ENCODE assay signal across 27 mouse cellular contexts in genomic region chrX:130265707-130266106, GRCm38 (mm10).
A peak's percentile ranks its signal among the peaks of the same experiment; 100 is the strongest.
DNase-seq lines count a peak whose midpoint lies in the region; ATAC-seq and TF ChIP-seq lines count a peak whose summit lies in the region.
"Had no signal": no experiment of that assay in that cellular context is flagged by ENCODE, and none has a peak within 500 bp of the region (broad histone marks: within the 10 kb centered on the region; RNA-seq: fewer than 3 reads in every experiment).

No protein-coding gene starts in this region.

- no peak overlapping the region for H3K9ac ChIP-seq in liver, adult 2 months (ENCODE audit: low read depth, low read length)
- H3K9ac ChIP-seq in liver, postnatal 0 days (replicated peaks) = no peak overlapping the region
- H3K9ac ChIP-seq: heart, embryonic 13.5 days; hindbrain, embryonic 14.5 days; limb, embryonic 15.5 days; liver, embryonic 14.5 days; lung, embryonic 14.5 days had no signal

- H3K36me3 ChIP-seq in liver, adult 2 months (ENCODE audit: control insufficient read depth, insufficient read depth, low read length) = no peaks in the 10 kb centered on the region
- H3K36me3 ChIP-seq in liver, postnatal 0 days (replicated peaks; ENCODE audit: insufficient read depth, low read length) = no peaks in the 10 kb centered on the region
- H3K36me3 ChIP-seq: G1E; heart, embryonic 13.5 days; limb, embryonic 10.5 days; limb, embryonic 15.5 days had no signal

- H3K79me2 ChIP-seq in liver, adult 2 months (ENCODE audit: control insufficient read depth, insufficient read depth, low read length) = no peaks in the 10 kb centered on the region

- H3K9me3 ChIP-seq in liver, postnatal 0 days (ENCODE audit: low read length) = no peaks in the 10 kb centered on the region
- H3K9me3 ChIP-seq: G1E; heart, embryonic 13.5 days; limb, embryonic 10.5 days; limb, embryonic 15.5 days had no signal

- TF ChIP-seq POLR2A in liver, adult 2 months (IDR thresholded peaks at IDR 0.05; ENCODE audit: extremely low read depth, insufficient read depth, low read length) = no peak

- 0 out of 2 replicates have a peak, but pooled peaks have one; percentile 36 for ATAC-seq in cerebellum, adult (ENCODE audit: insufficient number of reproducible peaks, low FRiP score, low TSS enrichment)
- ATAC-seq in liver, postnatal 0 days = no peak
- ATAC-seq in granulocyte monocyte progenitor cell, adult 5-6 weeks (replicated peaks; ENCODE audit: poor library complexity, severe bottlenecking) = no peak

- no peaks in the 10 kb centered on the region for H3K4me1 ChIP-seq in liver, adult 2 months (ENCODE audit: control insufficient read depth, insufficient read depth, low read length)
- no peaks in the 10 kb centered on the region for H3K4me1 ChIP-seq in liver, postnatal 0 days (ENCODE audit: insufficient read depth)
- H3K4me1 ChIP-seq: heart, embryonic 13.5 days; limb, embryonic 10.5 days; limb, embryonic 15.5 days had no signal

- no peak overlapping the region for H3K4me2 ChIP-seq in liver, postnatal 0 days (ENCODE audit: low read depth, low read length)
- H3K4me2 ChIP-seq: heart, embryonic 13.5 days; hindbrain, embryonic 14.5 days; limb, embryonic 15.5 days; lung, embryonic 14.5 days; midbrain, embryonic 11.5 days had no signal

- DNase-seq in cerebellum, adult 11 months = no peak
- DNase-seq in liver, adult 2 months (ENCODE audit: extremely low read depth, low read depth, low spot score) = peak; percentile 0
- DNase-seq in liver, postnatal 0 days = no peak
- peak; percentile 15 for DNase-seq in fibroblast of lung, adult 2 months (ENCODE audit: low read depth)
- DNase-seq in retina, embryonic 14.5 days (ENCODE audit: low spot score) = peak; percentile 42
- no peak for DNase-seq in ovary, postnatal 36 days (ENCODE audit: low spot score)
- DNase-seq: adrenal gland, postnatal 25 days; cerebellum, adult 9-11 months; heart, postnatal 10 days; kidney, adult 18-20 months; kidney, postnatal 4 days; lung, embryonic 14.5 days; lung, postnatal 14 days; right cerebral cortex, adult 18-20 months; spleen, adult 18-20 months; thymus, adult 18-20 months; thymus, postnatal 25 days had no signal

- no peak overlapping the region for H3K27ac ChIP-seq in liver, adult 2 months (replicated peaks; ENCODE audit: insufficient read depth, low read depth, low read length)
- no peak overlapping the region for H3K27ac ChIP-seq in liver, postnatal 0 days (ENCODE audit: low read depth)
- H3K27ac ChIP-seq: heart, embryonic 13.5 days; hindbrain, embryonic 14.5 days; limb, embryonic 10.5 days; limb, embryonic 15.5 days; liver, embryonic 14.5 days had no signal

- TF ChIP-seq CTCF in liver, adult 2 months (IDR thresholded peaks at IDR 0.05; ENCODE audit: low read depth, low read length) = no peak
- TF ChIP-seq CTCF in liver, postnatal 0 days (IDR thresholded peaks at IDR 0.05; ENCODE audit: low read depth) = no peak

- TF ChIP-seq EP300 in liver, postnatal 0 days (IDR thresholded peaks at IDR 0.05; ENCODE audit: low read depth) = no peak

- no peaks in the 10 kb centered on the region for H3K27me3 ChIP-seq in liver, adult 2 months (ENCODE audit: control insufficient read depth, insufficient read depth, low read length)
- no peaks in the 10 kb centered on the region for H3K27me3 ChIP-seq in liver, postnatal 0 days (ENCODE audit: insufficient read depth, low read length)
- H3K27me3 ChIP-seq: heart, embryonic 13.5 days; limb, embryonic 15.5 days had no signal

- H3K4me3 ChIP-seq in liver, adult 2 months (ENCODE audit: insufficient read depth, low read depth, low read length) = no peak overlapping the region
- no peak overlapping the region for H3K4me3 ChIP-seq in liver, postnatal 0 days (ENCODE audit: low read depth, low read length)
- H3K4me3 ChIP-seq: erythroblast, embryonic 14.5 days; heart, embryonic 13.5 days; limb, embryonic 10.5 days; limb, embryonic 15.5 days had no signal

Comparison
In these comparisons a context has a peak if more than half of its experiments do, and no peak if none do; other contexts are left out.
1. DNase-seq: peak in liver, adult 2 months (single experiment), fibroblast of lung, adult 2 months (single experiment) and retina, embryonic 14.5 days (single experiment); none in cerebellum, adult 11 months (single experiment), liver, postnatal 0 days (single experiment) and ovary, postnatal 36 days (single experiment).